Mouse (Mus musculus) midbrain, embryonic 13.5 days (tissue): ENCODE data around the gene Net1. TPM values are rescaled to one million over a fixed set of nuclear protein-coding genes. Genes with fewer than 3 reads are reported as not detected.
"Not testable (repeated sequence)": the region's sequence is repeated elsewhere in the genome, so short reads cannot be mapped to it uniquely, and the experiment has no call there.

Source experiments
- ATAC-seq: fragments of 200-750 bp; cut with Nextera tagmentation; 2 replicates; pipeline ENCODE4 v1.8.0; 2017; ENCODE audit warnings: mild to moderate bottlenecking, moderate TSS enrichment, moderate library complexity
- H3K27ac ChIP-seq: fragments of 300-500 bp; sonication (generic); 2 replicates; pipeline ENCODE4 v1.5.1; 2015; ENCODE audit warnings: inconsistent platforms, mild to moderate bottlenecking, moderate library complexity
- H3K27me3 ChIP-seq: fragments of 300-500 bp; sonication (generic); 2 replicates; pipeline ENCODE4 v1.6.1; 2015; ENCODE audit warnings: mild to moderate bottlenecking, inconsistent platforms
- H3K36me3 ChIP-seq: fragments of 300-500 bp; sonication (generic); 2 replicates; pipeline ENCODE4 v1.6.1; 2015; ENCODE audit warnings: mild to moderate bottlenecking, inconsistent platforms
- H3K4me1 ChIP-seq: fragments of 300-500 bp; sonication (generic); replicated peaks from 2 replicates; pipeline ENCODE4 v1.6.1; 2015; ENCODE audit warnings: inconsistent platforms
- H3K4me2 ChIP-seq: fragments of 300-500 bp; sonication (generic); replicated peaks from 2 replicates; pipeline ENCODE4 v1.6.1; 2015; ENCODE audit warnings: moderate library complexity, mild to moderate bottlenecking, inconsistent platforms
- H3K4me3 ChIP-seq: fragments of 300-500 bp; sonication (generic); replicated peaks from 2 replicates; pipeline ENCODE4 v1.5.1; 2015; ENCODE audit warnings: mild to moderate bottlenecking, inconsistent platforms
- H3K9ac ChIP-seq: fragments of 300-500 bp; sonication (generic); replicated peaks from 2 replicates; pipeline ENCODE4 v1.6.1; 2015; ENCODE audit warnings: mild to moderate bottlenecking, inconsistent platforms
- H3K9me3 ChIP-seq: fragments of 300-500 bp; sonication (generic); 2 replicates; pipeline ENCODE4 v1.6.1; 2016; ENCODE audit warnings: mild to moderate bottlenecking, inconsistent platforms
- WGBS: fragments of 180-500 bp; shearing (Covaris S2); methylation state at CpG from one replicate; pipeline ENCODE4 v1.1.7; 2015; 5-methylcytosine and 5-hydroxymethylcytosine counted together
- microRNA-seq: library from miRNA; unstranded; fragments of <30 nt; microRNA quantifications from one replicate; pipeline ENCODE4, GENCODE M21; 2016
- polyA plus RNA-seq: library from polyadenylated mRNA; unstranded; fragments of >200 nt; fragmentation: Nextera tagmentation; extraction: Ambion mirVana; gene quantifications from 2 replicates; pipeline ENCODE4 v1.2.1, GENCODE M21; 2015

Net1 gene
- polyA plus RNA-seq, 1 experiment from 2014 or later, result 14.5 TPM

GRCm38 (mm10) chr13:3856252-3856651 is 61.8 kb downstream of the Net1 start:
- no peaks in the 10 kb centered on the region for H3K9me3 ChIP-seq
- no peak overlapping the region for H3K9ac ChIP-seq
- H3K27me3 ChIP-seq, result no peaks in the 10 kb centered on the region
- no peaks in the 10 kb centered on the region for H3K4me1 ChIP-seq
- H3K4me2 ChIP-seq, result no peak overlapping the region
- H3K27ac ChIP-seq, result no peak overlapping the region
- ATAC-seq, result no peak
- H3K36me3 ChIP-seq, result no peaks in the 10 kb centered on the region
- WGBS, result 93% methylated on average over 1 of the region's 1 CpGs
- H3K4me3 ChIP-seq, result no peak overlapping the region

GRCm38 (mm10) chr13:3854856-3855255 is 63.2 kb downstream of the Net1 start:
- 82% methylated on average over 2 of the region's 2 CpGs for WGBS
- no peak overlapping the region for H3K4me2 ChIP-seq
- no peaks in the 10 kb centered on the region for H3K27me3 ChIP-seq
- no peaks in the 10 kb centered on the region for H3K36me3 ChIP-seq
- H3K9me3 ChIP-seq, result no peaks in the 10 kb centered on the region
- no peaks in the 10 kb centered on the region for H3K4me1 ChIP-seq
- no peak for ATAC-seq
- H3K27ac ChIP-seq, result no peak overlapping the region
- H3K9ac ChIP-seq, result no peak overlapping the region
- no peak overlapping the region for H3K4me3 ChIP-seq

GRCm38 (mm10) chr13:3853648-3854333 is 64.2 kb downstream of the Net1 start, which contains the start of gene Calm5:
Gene Calm5 (plus strand): TSS chr13:3854173.
- H3K4me3 ChIP-seq, H3K36me3 ChIP-seq, H3K27me3 ChIP-seq, ATAC-seq, H3K27ac ChIP-seq, H3K4me1 ChIP-seq, H3K9ac ChIP-seq, H3K4me2 ChIP-seq, H3K9me3 ChIP-seq: not testable (repeated sequence)
- WGBS, result 80% methylated on average over 3 of the region's 3 CpGs

GRCm38 (mm10) chr13:3850330-3850729 is 67.7 kb downstream of the Net1 start:
- Histone ChIP-seq H3K36me3 (no peaks in the 10 kb centered on the region), H3K9me3 (no peaks in the 10 kb centered on the region), H3K4me2 (no peak overlapping the region), H3K9ac (no peak overlapping the region), H3K27me3 (no peaks in the 10 kb centered on the region), H3K4me3 (no peak overlapping the region), H3K27ac (no peak overlapping the region), H3K4me1 (no peaks in the 10 kb centered on the region)
- whole genome bisulfite sequencing, result 83% methylated on average over 1 of the region's 1 CpGs
- no peak for ATAC-seq

- H3K4me2 ChIP-seq, H3K27me3 ChIP-seq, H3K9me3 ChIP-seq, ATAC-seq, H3K27ac ChIP-seq, H3K36me3 ChIP-seq, H3K4me3 ChIP-seq, H3K9ac ChIP-seq, H3K4me1 ChIP-seq: not testable (repeated sequence)
Observed at GRCm38 (mm10) chr13:3840662-3841061, 77.4 kb downstream of the Net1 start.

- H3K27ac ChIP-seq, H3K36me3 ChIP-seq, H3K9ac ChIP-seq, H3K4me3 ChIP-seq, H3K9me3 ChIP-seq, H3K4me2 ChIP-seq, H3K4me1 ChIP-seq, H3K27me3 ChIP-seq, ATAC-seq: not testable (repeated sequence)
Observed at GRCm38 (mm10) chr13:3837312-3837807, 80.7 kb downstream of the Net1 start, which contains the start of gene Calm4. Gene Calm4 (plus strand): TSS chr13:3837757.

- H3K27ac ChIP-seq, H3K9me3 ChIP-seq, ATAC-seq, H3K4me1 ChIP-seq, H3K27me3 ChIP-seq, H3K4me2 ChIP-seq, H3K36me3 ChIP-seq, H3K9ac ChIP-seq, H3K4me3 ChIP-seq: not testable (repeated sequence)
Observed at GRCm38 (mm10) chr13:3833644-3834043, 84.4 kb downstream of the Net1 start.

GRCm38 (mm10) chr13:3832450-3832849 is 85.6 kb downstream of the Net1 start:
- no peak overlapping the region for H3K4me2 ChIP-seq
- ATAC-seq, result no peak

More at GRCm38 (mm10) chr13:3832450-3832849, 85.6 kb downstream of the Net1 start:
- 70% methylated on average over 2 of the region's 2 CpGs for WGBS
- Histone ChIP-seq H3K36me3 (no peaks in the 10 kb centered on the region), H3K4me3 (no peak overlapping the region), H3K9me3 (no peaks in the 10 kb centered on the region), H3K4me1 (no peaks in the 10 kb centered on the region), H3K27me3 (no peaks in the 10 kb centered on the region), H3K9ac (no peak overlapping the region), H3K27ac (no peak overlapping the region)

Small RNAs within 50 kb of the gene (microRNA-seq; reads per million reads assigned to microRNA genes)
- gene Gm22460, result not detected

Other genes starting within 250 kb of the Net1 start
- not detected in 2 replicates for gene Calml3, start 113.9 kb downstream of the Net1 start, polyA plus RNA-seq
- gene Calm4, start 80.5 kb downstream of the Net1 start, polyA plus RNA-seq, result not detected in 2 replicates
- not detected in 2 replicates for gene Calm5, start 64.0 kb downstream of the Net1 start, polyA plus RNA-seq
- gene Tubal3, start 54 bp upstream of the Net1 start, polyA plus RNA-seq, result not detected in 2 replicates
- not detected in 2 replicates for gene Ucn3, start 27.1 kb upstream of the Net1 start, polyA plus RNA-seq
- 0.24 and 0.39 TPM in 2 replicates for gene Akr1c14, start 130.8 kb upstream of the Net1 start, polyA plus RNA-seq
- not detected in 2 replicates for gene Akr1c18, start 232.4 kb upstream of the Net1 start, polyA plus RNA-seq